Mouse (Mus musculus) thymus, postnatal 25 days (tissue): Measurements from ENCODE around the gene Slc26a10.
"Not testable (repeated sequence)": the region's sequence is repeated elsewhere in the genome, so short reads cannot be mapped to it uniquely, and the experiment has no call there.

Source experiments
- DNase-seq: peaks from one replicate; pipeline ENCODE4 v3.0.0; 2022

Slc26a10 gene

DNA sequence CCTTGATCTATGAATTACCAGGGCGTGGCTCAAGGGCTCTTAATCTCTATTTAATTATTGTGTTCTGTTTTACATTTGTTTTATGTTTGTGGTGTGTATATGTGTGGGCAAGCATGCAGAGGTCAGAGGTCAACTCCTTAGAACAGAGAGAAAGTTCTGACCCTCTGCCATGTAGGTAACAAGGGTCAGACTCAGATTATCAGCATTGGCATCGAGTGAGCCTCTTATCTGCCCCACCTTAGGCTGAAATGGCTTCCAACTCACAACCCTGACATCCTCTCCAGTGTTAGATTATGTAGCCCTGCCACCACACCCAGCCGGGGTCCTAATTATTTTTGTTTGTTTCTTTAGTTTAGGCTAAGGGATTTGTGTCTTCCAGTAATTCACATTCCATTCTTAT, 22.0 kb downstream of the Slc26a10 start:
- no peak for DNase-seq

DNA sequence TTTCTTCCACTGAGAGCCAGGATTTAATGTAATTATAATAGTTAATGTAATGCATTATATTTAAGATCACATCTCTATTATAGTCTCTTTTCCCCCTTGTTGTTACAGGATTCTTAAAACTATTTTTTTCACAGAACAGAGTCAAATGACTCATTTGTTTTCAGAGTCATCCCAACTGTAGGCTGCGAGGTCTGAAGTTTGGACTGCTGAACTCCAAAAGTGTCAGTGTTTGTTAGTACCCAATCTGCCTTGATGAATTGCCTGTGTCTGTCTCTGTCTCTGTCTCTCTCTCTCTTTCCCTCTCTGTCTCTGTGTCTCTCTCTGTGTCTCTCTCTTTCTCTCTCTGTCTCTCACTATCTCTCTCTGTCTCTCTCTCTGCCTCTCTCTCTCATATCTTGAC, 23.9 kb downstream of the Slc26a10 start:
- DNase-seq, result no peak

DNA sequence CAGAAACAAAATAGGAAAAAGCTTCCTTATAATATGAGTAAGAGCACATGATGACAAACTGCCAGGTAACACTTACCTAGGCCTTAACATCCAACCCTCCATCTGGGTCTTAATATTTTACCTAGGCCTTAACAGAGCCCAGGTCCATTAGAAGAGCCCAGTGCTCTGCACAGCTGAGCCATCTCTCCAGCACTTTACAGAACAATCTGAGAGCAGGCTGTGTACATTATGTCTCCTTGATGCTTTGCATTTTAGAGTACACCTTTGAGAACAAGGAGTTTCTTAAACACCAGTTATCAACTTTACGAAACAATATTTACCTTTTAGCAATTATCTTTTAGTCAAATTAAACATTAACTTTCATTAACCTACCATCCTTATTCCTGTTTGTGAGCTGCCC, 24.4 kb downstream of the Slc26a10 start:
- DNase-seq, result no peak

DNA sequence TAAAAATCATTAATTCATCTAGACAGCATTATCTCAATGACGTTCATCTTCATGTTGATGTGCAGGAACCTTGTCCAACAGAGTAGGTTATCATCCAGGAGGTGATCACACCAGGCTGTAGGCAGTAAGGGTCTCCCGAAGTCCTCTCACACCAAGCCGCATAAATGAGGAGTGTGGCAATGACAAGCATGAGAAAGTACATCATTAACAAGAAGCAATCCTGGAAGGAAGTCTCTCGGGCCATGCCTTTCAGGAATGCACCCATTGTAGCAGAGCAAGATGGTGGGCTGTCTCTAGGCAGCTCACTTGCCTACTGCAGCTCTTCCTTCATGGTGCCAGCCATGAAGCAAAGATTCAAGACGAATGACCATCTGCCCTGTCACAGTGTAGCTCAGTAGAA, 25.8 kb downstream of the Slc26a10 start:
- DNase-seq, result no peak

DNA sequence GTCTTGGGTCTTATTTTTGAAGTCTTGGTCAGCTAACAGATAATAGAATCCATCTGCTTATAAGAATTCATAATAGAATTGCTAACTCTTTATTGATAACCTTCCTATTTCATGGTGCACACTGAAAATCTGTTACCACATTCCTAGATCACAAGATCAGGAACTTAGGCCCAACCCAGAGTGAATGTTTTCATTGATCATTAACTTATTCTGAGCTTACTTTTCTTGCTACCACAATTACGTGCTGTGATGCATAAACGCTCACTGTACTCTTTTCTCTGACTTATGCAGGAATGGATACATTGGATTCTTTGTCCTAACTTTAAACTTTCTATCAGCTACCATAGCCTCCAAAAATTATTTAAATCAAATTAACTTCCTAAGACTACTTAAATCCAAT, 26.2 kb downstream of the Slc26a10 start:
- DNase-seq, result no peak

DNA sequence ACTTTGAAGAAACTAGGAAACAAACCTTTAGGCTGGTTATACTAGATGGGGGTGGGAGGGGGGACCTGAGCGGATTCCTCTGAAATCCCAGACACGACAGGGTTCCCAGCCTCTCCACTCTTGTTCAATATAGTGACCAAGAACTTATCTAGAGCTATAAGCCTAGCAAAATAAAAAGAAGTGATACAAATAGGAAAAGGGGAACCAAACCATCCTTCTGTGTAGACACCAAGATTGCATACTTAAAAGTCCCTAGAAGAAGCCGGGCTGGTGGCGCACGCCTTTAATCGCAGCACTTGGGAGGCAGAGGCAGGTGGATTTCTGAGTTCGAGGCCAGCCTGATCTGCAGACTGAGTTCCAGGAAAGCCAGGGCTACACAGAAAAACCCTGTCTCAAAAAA, 27.1 kb downstream of the Slc26a10 start:
- no peak for DNase-seq

DNA sequence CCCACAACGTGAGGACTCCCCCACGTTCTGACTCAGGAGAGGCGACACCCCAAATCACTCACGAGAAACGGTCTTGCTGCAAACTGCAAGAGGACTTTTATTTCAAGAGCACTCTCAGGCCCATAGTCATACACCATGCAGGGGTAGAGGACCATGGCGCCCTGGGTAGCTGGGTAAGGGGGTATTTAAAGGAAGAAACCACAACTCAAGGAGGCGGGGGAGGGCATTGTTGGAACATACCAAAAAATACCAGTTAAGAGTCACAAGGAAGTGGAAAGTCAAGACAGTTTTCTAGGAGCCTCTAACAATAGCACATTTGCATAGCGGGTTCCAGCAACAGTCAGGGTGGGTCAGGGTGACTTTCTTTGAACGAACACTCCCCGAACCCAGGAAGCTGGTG, 27.9 kb downstream of the Slc26a10 start:
- not testable (repeated sequence) for DNase-seq

DNA sequence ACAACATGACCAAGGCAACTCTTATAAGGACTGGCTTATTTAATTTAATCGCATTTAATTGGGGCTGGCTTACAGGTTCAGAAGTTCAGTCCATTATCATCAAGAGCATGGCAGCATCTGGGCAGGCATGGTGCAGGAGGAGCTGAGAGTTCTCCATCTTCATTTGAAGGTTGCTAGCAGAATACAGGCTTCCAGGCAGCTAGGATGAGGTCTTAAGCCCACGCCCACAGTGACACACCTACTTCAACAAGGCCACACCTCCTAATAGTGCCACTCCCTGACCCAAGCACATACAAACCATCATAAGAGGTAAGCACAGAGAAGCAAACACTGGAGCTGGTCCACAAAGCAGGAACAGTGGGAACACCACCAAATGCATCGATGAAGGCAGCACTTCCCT, 29.2 kb downstream of the Slc26a10 start:
- DNase-seq, result not testable (repeated sequence)

DNA sequence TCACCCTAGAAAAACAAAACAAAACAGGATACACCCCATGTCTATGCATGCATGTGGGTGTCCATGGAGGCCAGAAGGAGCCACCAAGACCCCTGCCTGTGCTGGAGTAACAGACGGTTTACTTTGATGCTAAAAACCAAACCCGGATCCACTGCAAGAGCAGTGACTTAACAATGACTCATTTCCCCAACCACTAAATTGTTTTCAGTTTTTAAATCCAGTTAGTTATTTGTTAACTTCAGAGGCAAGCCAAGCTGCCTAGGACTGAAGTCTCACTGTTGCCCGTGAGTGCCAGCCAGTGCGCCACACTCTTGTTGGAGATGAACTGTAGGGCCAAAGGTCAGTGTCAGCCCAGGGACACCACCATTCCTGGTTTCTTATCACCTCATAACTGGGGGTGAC, 30.0 kb downstream of the Slc26a10 start:
- no peak for DNase-seq

DNA sequence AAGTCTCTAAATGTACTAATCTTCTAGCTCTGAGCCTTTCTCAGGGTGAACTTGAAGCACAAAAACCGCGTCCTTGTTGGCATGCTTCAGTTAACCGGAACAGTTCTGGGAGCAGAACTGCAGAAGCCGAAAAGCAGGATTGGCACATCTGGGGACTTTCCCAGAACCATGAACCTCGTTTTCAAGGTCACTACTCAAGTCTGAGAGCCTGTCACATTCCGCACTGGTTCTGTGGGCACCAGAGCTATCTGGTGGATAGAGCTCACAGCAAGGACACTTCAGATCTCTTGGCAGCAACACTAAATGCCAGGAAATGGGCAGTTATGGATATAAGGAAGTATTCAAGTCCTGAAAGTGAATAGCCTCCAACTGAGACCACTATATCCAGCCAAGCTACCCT, 33.3 kb downstream of the Slc26a10 start:
- no peak for DNase-seq

DNA sequence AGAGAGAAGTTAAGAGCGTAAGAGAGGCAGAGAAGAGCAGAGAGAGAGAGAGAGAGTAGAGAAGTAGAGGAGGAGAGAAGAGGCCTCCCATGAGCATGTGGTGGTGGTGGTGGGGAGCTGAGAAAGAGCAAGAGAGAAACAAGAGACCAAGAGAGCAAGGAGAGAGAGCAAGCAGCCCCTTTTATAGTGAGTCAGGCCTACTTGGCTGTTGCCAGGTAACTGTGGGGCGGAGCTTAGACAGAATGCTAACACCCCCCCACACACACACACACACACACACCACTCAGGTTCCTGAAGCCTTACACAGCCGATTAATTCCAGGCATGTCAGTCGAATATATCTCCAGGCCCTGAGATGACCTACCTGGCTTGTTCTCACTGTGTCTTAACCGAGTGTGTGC, 35.1 kb downstream of the Slc26a10 start:
- DNase-seq, result no peak

DNA sequence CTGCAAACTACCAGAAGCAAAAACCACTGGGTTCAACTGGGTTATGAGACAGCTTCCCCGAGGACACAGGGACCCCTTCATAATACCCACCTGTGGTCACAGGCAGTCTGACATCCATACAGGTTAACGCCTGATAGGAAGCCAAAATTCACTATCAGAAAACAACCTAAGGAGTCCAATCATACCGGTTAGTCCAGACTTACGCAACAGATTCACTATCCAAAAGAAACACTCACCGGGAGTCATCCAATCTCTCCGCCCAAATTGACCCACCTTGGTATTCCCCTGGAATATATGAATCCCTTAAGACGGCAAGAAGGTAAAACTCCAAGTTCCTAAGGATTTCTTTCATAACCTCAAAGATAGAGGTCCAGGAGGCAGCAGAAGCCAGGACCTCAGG, 35.9 kb downstream of the Slc26a10 start:
- no peak for DNase-seq

DNA sequence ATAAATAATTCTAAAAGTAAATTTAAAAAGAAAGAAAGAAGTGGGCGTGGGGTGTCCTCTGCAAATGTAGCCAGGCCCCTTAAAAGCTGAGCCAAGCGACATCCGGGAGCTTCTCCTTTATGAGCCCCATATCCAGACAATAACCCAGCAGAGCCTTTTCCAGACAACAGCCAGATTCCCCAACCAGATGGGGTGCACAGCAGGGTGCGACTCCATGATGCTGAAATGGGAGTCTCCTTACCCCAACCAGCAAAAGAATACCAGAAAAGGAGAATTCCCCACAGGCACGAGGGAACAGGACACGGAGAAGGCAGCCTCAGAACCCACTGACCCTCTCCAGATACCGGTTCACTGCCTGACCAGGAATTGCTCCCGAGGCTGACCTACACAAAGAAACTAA, 37.2 kb downstream of the Slc26a10 start:
- no peak for DNase-seq

DNA sequence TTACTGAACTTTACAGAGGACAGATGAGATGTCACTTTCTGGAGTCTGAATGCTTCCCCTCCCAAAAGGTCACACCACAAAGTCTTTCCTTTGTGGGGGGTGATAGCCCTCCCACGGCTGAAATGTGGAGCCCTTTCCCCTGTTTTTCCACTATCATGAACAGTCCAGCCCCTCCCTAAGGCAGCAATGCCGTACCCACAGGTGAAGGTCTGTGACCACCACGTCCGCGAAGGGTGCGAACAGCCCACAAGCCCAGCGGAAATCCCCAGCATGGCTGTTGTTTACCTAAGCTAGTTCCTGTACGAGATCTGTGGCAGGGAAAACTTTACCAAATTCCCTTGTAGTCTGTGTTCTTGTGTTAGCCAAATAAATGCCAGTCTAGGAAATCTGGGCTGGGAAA, 38.9 kb downstream of the Slc26a10 start:
- DNase-seq, result peak; percentile 72

DNA sequence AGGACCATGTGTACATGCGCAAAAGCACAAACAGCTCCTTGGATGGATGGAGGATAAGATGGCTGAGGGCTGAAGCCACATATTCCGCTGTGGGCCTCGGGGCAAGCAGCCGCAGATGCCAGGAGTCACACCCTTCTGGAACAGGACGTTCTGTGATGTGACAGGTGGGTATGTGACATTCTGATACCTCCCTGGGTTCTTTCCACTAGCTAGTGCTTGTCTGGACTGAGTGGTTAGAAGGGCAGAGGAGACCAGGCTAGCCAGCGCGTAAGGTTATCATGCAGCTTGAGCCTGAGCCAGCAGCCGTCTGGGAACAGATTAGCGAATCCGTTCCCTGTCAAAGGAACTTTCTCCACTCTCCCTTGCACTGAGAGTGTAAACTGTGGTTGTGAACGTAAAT, 39.5 kb downstream of the Slc26a10 start:
- no peak for DNase-seq

DNA sequence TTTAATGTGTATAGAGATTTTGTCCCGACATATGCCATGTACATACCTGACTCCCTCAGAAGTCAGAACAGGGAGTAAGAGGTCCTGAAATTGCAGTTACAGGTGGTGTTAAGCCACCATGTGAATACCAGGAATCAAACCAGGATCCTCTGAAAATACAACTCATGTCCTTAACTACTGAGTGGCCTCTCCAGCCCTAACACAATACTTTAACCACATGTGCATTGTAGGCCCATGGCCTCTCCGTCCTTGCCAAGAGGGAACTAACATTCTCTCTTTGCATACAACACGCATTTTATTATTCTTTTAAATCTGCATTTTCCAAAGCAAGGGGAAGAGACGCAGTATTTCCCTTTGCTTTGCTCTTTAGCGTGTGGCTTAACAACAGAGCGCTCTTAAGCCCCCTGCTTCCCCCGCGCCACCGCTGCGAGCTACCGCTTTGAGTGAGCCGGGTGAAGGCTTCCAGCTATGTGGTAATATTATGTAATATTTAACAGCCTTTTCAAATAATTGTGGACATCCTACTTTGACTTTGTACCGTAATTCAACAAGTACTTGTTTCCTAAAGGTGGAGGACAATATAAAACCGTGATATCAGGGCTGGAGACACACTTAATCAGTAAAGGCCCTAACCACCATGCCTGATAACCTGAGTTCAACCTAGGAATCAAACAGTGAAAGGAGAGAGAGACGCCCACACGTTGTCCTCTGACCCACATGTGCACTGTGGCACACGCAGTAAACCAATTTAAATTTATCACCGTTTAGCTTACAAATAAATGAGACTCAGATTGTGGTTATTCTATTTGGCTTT, 41.9 kb downstream of the Slc26a10 start:
- no peak for DNase-seq

DNA sequence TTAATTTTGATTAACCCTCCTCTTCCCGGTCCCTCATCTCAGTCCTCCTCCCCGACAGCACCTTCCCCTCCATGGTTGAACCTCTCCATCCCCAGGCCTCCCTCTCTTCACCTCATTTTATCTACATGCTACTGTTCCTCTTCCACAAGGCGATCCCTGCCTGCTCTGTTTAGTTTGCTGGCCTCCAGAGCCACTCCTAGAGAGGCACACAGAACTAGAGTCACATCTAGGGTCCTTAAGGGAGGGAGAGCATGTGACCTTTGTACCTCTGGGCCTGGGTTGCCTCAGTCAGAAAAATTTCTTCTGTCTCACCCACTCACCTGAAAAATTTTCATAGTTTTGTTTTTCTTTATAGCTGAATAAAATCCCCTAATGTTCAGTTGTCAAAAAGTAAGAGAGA, 42.5 kb downstream of the Slc26a10 start:
- no peak for DNase-seq

DNA sequence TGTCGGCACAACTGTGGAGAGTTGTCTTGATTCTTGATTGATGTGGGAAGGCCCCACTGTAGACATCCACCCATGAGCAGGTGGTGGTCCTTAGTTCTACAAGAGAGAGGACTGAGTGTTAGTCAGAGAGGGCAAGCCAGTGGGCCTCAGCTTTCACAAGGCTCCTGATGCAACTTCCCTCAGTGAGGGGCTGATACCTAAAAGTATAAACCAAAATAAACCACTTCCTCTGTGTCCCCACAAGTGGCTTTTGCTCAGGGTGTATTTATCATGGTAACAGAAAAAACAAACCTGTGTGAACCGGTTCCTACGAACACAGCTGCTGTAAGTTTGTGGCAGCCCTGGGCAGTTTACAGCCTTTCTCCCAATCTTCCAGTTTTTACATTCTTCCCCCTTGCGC, 43.9 kb downstream of the Slc26a10 start:
- peak; percentile 54 for DNase-seq

DNA sequence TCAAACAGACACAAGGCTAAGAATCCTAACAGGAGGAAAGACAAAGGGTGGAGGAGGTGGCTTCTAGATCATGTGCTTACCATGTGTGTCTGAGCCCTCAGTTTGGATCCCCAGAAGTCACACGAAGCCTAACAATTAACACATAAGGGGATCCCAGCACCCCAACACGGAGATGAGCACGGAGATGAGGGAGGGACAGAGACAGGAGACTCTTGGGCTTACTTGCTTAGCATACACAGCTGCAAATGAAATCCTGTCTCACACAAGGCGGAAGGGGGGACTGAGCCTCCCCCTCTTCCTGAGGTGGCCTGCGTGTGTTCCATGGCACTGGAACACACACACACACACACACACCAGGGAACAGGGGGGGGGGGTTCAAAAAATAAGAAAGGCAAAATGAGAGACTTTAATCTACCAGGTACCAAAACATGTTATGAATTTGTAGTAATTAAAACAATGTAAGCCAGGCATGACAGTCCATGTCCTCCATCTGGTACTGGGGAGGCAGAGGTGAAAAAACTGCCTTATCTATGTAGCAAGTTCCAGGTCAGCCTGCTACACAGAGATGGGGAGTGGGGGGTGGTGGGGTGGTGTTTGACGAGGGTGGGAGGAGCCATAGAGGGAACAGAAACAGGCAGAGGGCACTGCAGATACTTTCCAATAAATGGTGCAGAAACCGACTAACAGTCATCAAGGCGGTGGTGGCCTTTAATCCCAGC, 45.2 kb downstream of the Slc26a10 start:
- DNase-seq, result peak; percentile 63

DNA sequence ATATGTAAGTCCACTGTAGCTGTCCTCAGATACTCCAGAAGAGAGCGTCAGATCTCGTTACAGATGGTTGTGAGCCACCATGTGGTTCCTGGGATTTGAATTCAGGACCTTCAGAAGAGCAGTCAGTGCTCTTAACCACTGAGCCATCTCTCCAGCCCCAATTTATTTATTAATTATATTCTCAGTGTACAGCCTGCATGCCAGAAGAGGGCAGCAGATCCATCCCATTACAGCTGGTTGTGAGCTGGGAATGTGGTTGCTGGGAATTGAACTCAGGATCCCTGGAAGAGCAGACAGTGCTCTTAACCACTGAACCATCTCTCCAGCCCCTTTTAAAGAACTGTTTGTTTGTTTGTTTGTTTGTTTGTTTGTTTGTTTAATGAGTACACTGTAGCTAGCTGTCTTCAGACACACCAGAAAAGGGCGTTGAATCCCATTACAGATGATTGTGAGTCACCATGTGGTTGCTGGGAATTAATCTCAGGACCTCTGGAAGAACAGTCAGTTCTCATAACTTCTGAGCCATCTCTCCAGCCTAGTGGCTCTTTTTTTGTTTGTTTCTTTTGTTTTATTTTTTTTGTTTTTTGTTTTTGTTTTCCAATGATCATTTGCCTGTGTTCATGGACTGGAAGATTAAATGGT, 45.9 kb downstream of the Slc26a10 start:
- peak; percentile 36 for DNase-seq

DNA sequence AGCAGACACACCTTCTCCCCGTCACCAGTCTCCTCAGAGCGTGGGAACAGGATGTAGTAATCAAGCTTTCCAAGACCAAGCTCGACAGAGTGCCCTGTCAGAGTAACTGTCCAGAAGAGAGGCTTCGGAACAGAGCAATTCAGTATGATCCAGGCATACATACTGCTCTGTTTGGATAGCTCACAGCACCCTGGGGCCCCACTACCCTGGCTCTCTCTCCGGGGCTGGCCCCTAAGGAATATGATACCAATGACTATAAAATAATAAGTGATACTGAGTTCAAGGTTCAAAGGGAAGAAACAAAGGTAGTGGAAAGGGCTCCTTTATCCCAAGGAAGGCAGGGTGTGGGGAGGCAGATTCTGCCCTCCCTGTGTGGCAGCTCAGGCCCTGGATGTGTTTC, 48.0 kb downstream of the Slc26a10 start:
- DNase-seq, result no peak

DNA sequence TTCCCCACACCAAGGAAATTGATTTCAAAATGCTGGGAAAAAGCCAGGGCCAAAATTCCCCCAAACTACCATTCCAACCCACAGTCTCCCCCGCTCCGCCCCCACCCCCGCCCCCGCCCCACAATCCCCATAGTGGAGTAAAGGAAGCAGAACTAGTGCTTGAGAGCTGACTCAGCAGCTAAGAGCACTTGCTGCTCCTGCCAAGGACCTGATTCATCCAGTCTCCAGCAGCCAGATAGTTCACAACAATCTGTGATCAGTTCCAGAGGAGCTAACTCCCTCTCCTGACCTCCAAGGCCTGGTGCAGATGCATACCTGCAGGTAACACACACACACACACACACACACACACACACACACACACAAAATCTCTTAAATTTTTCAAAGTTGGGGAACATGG, 51.0 kb downstream of the Slc26a10 start:
- no peak for DNase-seq

DNA sequence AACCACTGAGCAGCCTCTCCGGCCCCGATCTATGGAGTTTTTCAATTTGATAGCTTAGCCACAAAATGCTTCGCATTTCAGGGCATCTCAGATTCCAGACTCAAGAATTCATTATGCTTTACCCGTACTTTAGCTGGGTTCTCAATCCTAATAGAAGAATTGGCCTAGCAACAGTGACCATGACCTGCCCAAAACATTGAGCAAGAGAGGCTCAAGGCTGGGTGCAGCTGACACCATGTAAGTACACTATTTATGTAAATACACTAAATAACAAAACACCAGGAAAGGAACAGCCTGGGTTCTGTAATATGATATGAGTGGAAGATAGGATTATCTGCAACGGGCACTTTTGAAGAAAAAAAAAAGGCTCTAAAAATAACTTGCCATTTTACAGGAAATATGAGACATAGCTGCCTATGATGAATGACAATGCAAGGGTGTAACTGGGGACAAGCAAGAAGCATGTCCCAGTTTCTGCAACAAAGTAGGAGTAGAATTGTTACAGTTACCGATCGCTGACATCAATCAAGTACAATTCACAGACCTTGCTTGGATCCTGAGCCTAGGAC, 52.6 kb downstream of the Slc26a10 start:
- DNase-seq, result no peak

DNA sequence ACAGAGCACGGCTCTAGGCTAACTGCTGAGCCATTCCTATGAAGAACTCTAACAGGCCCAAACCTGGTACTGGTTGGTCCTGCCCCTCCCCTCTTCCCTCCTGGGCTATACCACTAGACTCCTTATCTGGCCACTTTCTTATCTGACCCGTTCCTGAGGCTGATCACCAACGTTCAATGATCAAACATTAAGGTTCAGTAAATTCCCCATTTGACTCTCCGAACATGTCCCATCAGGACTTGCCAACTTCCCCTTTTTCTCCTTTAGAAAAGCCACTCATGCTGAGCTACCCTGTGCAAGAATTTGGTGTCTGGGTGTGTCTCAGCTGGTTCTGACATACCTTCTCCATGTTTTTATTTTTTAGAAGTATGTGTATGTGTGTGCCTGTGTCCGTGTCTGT, 53.9 kb downstream of the Slc26a10 start:
- DNase-seq, result no peak
